Mouse (Mus musculus) mesoderm, embryonic 11.5 days (tissue): ENCODE results near the gene Rbfox2.

Experiments used
- DNase-seq: peaks from one replicate; pipeline ENCODE4 v3.0.0-alpha.2; 2012; ENCODE audit warnings: low read depth, low spot score

Gene Rbfox2

DNA sequence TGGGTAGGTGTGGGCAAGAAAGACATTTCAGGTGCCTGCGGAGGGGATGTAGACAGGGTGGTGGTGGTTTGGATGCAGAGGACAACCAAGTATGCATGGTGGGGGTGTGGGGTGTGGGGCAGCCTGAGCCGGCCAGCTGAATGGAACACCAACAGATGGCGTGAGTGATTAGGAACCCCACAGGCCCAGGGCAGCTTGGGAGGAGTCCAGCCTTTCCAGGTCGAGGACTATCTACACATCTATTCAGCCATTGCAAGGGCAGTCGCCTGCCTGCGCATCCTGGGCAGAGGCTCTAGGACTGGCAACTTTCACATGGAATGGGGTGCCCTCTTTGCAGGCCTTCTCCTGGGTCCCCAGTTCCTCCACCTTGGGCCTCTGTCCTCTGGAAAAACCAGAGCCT, 272.3 kb downstream of the Rbfox2 start:
- DNase-seq, result no peak

DNA sequence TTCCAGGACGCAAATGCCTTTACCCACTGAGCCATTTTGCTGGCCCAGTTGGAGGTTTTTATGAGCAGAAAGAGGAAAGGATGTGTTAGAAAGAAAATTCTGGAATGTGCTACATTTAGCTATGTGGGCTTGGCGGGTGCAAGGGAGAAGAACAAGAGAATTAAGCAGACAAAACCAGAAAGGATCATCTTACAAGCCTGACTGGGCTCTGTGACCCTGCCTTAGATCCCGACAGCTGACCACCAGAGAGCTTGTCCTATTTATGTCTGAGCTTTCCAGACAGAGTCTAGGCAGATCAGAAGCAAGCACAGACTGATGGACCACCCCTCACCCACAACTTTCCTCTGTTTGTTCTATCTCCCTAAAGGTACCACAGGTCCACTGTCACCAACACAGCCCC, 275.5 kb downstream of the Rbfox2 start:
- no peak for DNase-seq

- DNase-seq, result peak; percentile 87
Observed at GRCm38 (mm10) chr15:77029331-77029991, 277.3 kb downstream of the Rbfox2 start.
